Mouse (Mus musculus) midbrain, embryonic 16.5 days (tissue): Measurements from ENCODE around the gene Gmds. TPM values are rescaled to one million over a fixed set of nuclear protein-coding genes. Genes with fewer than 3 reads are reported as not detected.
A peak's percentile ranks its signal among the peaks of the same experiment; 100 is the strongest.

Source experiments
- ATAC-seq: fragments of 200-750 bp; cut with Nextera tagmentation; 2 replicates; pipeline ENCODE4 v1.8.0; 2017; ENCODE audit warnings: moderate TSS enrichment
- H3K27ac ChIP-seq: fragments of 300-500 bp; sonication (generic); 2 replicates; pipeline ENCODE4 v1.5.1; 2014; ENCODE audit warnings: mild to moderate bottlenecking, low read length, mixed read lengths
- H3K27me3 ChIP-seq: fragments of 300-500 bp; sonication (generic); 2 replicates; pipeline ENCODE4 v1.6.1; 2014; ENCODE audit warnings: low read depth, low read length, mixed read lengths; ENCODE audit not compliant: control insufficient read depth, insufficient read depth
- H3K36me3 ChIP-seq: fragments of 300-500 bp; sonication (generic); 2 replicates; pipeline ENCODE4 v1.6.1; 2014; ENCODE audit warnings: mild to moderate bottlenecking, low read length, moderate library complexity, mixed read lengths; ENCODE audit not compliant: control insufficient read depth, insufficient read depth
- H3K4me1 ChIP-seq: fragments of 300-500 bp; sonication (generic); 2 replicates; pipeline ENCODE4 v1.6.1; 2014; ENCODE audit warnings: mild to moderate bottlenecking, low read length, mixed read lengths; ENCODE audit not compliant: control insufficient read depth, insufficient read depth
- H3K4me2 ChIP-seq: fragments of 300-500 bp; sonication (generic); 2 replicates; pipeline ENCODE4 v1.6.1; 2014; ENCODE audit warnings: mild to moderate bottlenecking, low read length, mixed read lengths
- H3K4me3 ChIP-seq: fragments of 300-500 bp; sonication (generic); 2 replicates; pipeline ENCODE4 v1.5.1; 2014; ENCODE audit warnings: low read depth, mild to moderate bottlenecking, low read length, moderate library complexity, mixed read lengths
- H3K9ac ChIP-seq: fragments of 300-500 bp; sonication (generic); 2 replicates; pipeline ENCODE4 v1.6.1; 2014; ENCODE audit warnings: low read depth, low read length, mixed read lengths
- H3K9me3 ChIP-seq: fragments of 300-500 bp; sonication (generic); replicated peaks from 2 replicates; pipeline ENCODE4 v1.6.1; 2014; ENCODE audit warnings: mild to moderate bottlenecking, low read length, mixed read lengths; ENCODE audit not compliant: control insufficient read depth, poor library complexity, severe bottlenecking
- WGBS: fragments of 180-500 bp; shearing (Covaris S2); extraction: QIAGEN DNeasy Blood & Tissue Kit; methylation state at CpG from one replicate; pipeline ENCODE4 v1.1.7; 2014; 5-methylcytosine and 5-hydroxymethylcytosine counted together
- polyA plus RNA-seq: library from polyadenylated mRNA; unstranded; fragments of >200 nt; fragmentation: Nextera tagmentation; extraction: Ambion mirVana; gene quantifications from 2 replicates; pipeline ENCODE4 v1.2.1, GENCODE M21; 2015

The Gmds gene
- polyA plus RNA-seq, 1 experiment from 2014 or later: 34.9 TPM

- Histone ChIP-seq H3K4me2 (no peak overlapping the region), H3K4me3 (no peak overlapping the region), H3K4me1 (no peaks in the 10 kb centered on the region), H3K27ac (no peak overlapping the region), H3K9me3 (no peaks in the 10 kb centered on the region), H3K36me3 (no peaks in the 10 kb centered on the region), H3K9ac (no peak overlapping the region), H3K27me3 (no peaks in the 10 kb centered on the region)
- 70% methylated on average over 7 of the region's 7 CpGs for WGBS
- ATAC-seq: peak; percentile 78
Observed at GRCm38 (mm10) chr13:31784757-31785156, 553.8 kb downstream of the Gmds start.

GRCm38 (mm10) chr13:31782063-31782462, 556.5 kb downstream of the Gmds start:
- 90% methylated on average over 2 of the region's 2 CpGs for WGBS
- no peak overlapping the region for H3K9ac ChIP-seq
- H3K9me3 ChIP-seq: no peaks in the 10 kb centered on the region
- no peak overlapping the region for H3K4me3 ChIP-seq
- H3K4me1 ChIP-seq: no peaks in the 10 kb centered on the region
- no peak overlapping the region for H3K4me2 ChIP-seq
- H3K27ac ChIP-seq: no peak overlapping the region
- no peaks in the 10 kb centered on the region for H3K36me3 ChIP-seq
- no peaks in the 10 kb centered on the region for H3K27me3 ChIP-seq
- no peak for ATAC-seq

GRCm38 (mm10) chr13:31780299-31780698, 558.2 kb downstream of the Gmds start:
- H3K4me2 ChIP-seq: no peak overlapping the region
- no peaks in the 10 kb centered on the region for H3K27me3 ChIP-seq
- no peak overlapping the region for H3K9ac ChIP-seq
- no peaks in the 10 kb centered on the region for H3K9me3 ChIP-seq
- H3K27ac ChIP-seq: no peak overlapping the region
- no peaks in the 10 kb centered on the region for H3K4me1 ChIP-seq
- 89% methylated on average over 3 of the region's 3 CpGs for WGBS
- ATAC-seq: no peak
- H3K36me3 ChIP-seq: no peaks in the 10 kb centered on the region
- no peak overlapping the region for H3K4me3 ChIP-seq

GRCm38 (mm10) chr13:31779281-31779981, 559.1 kb downstream of the Gmds start:
- Histone ChIP-seq H3K27me3 (no peaks in the 10 kb centered on the region), H3K4me2 (no peak overlapping the region), H3K4me1 (no peaks in the 10 kb centered on the region), H3K9me3 (no peaks in the 10 kb centered on the region), H3K4me3 (no peak overlapping the region), H3K27ac (no peak overlapping the region), H3K36me3 (no peaks in the 10 kb centered on the region), H3K9ac (no peak overlapping the region)
- ATAC-seq: no peak
- WGBS: 76% methylated on average over 17 of the region's 17 CpGs

- H3K9me3 ChIP-seq: no peaks in the 10 kb centered on the region
- no peaks in the 10 kb centered on the region for H3K36me3 ChIP-seq
- no peak overlapping the region for H3K4me2 ChIP-seq
- H3K4me3 ChIP-seq: no peak overlapping the region
- WGBS: 83% methylated on average over 5 of the region's 5 CpGs
- H3K9ac ChIP-seq: no peak overlapping the region
- ATAC-seq: no peak
- no peak overlapping the region for H3K27ac ChIP-seq
- no peaks in the 10 kb centered on the region for H3K4me1 ChIP-seq
- no peaks in the 10 kb centered on the region for H3K27me3 ChIP-seq
Observed at GRCm38 (mm10) chr13:31775762-31776161, 562.8 kb downstream of the Gmds start.

- WGBS: 60% methylated on average over 5 of the region's 5 CpGs
- Histone ChIP-seq H3K9me3 (no peaks in the 10 kb centered on the region), H3K27me3 (no peaks in the 10 kb centered on the region), H3K4me1 (no peaks in the 10 kb centered on the region), H3K9ac (no peak overlapping the region), H3K4me3 (no peak overlapping the region), H3K27ac (no peak overlapping the region), H3K36me3 (no peaks in the 10 kb centered on the region), H3K4me2 (no peak overlapping the region)
- no peak for ATAC-seq
Observed at GRCm38 (mm10) chr13:31772882-31773281, 565.7 kb downstream of the Gmds start.
